Mouse (Mus musculus): ENCODE results near the gene Yars2. TPM values are rescaled to one million over a fixed set of nuclear protein-coding genes. Genes with fewer than 3 reads are reported as not detected.

Gene Yars2
- polyA plus RNA-seq (2015; fragmentation: Nextera tagmentation; extraction: Ambion mirVana), result 50.8 and 53.2 TPM in 2 replicates

- H3K27me3 ChIP-seq (replicated peaks), result no peaks in the 10 kb centered on the region
- H3K4me2 ChIP-seq (replicated peaks), result peak within 1 kb of the TSS; percentile 77
- peak within 1 kb of the TSS; percentile 95 for H3K27ac ChIP-seq
- no peaks in the 10 kb centered on the region for H3K9me3 ChIP-seq
- peak within 1 kb of the TSS; percentile 94 for H3K4me3 ChIP-seq (replicated peaks)
- 0 out of 2 replicates have a peak, but pooled peaks cover 4% of the 10 kb centered on the region for H3K36me3 ChIP-seq
- WGBS, result under 1% methylated on average over 50 of the region's 50 CpGs
- ATAC-seq, result peak; percentile 99
- H3K9ac ChIP-seq, result peak within 1 kb of the TSS; percentile 96
- 0 out of 2 replicates have a peak, but pooled peaks cover 9% of the 10 kb centered on the region for H3K4me1 ChIP-seq (replicated peaks)
Measured at GRCm38 (mm10) chr16:16302369-16303137, at the start of gene Yars2. Yars2 (plus strand) TSS chr16:16302965.

- ATAC-seq, result no peak
- no peaks in the 10 kb centered on the region for H3K9me3 ChIP-seq
- WGBS, result 49% methylated on average over 4 of the region's 4 CpGs
- H3K4me2 ChIP-seq (replicated peaks), result no peak overlapping the region
- H3K4me3 ChIP-seq (replicated peaks), result no peak overlapping the region
- no peak overlapping the region for H3K27ac ChIP-seq
- H3K9ac ChIP-seq, result no peak overlapping the region
- H3K4me1 ChIP-seq (replicated peaks), result no peaks in the 10 kb centered on the region
- no peaks in the 10 kb centered on the region for H3K36me3 ChIP-seq
- no peaks in the 10 kb centered on the region for H3K27me3 ChIP-seq (replicated peaks)
Measured at GRCm38 (mm10) chr16:16253326-16254074, 49.3 kb upstream of the Yars2 start.

GRCm38 (mm10) chr16:16255217-16255616 lies 47.5 kb upstream of the Yars2 start:
- H3K4me2 ChIP-seq (replicated peaks), result no peak overlapping the region
- H3K27me3 ChIP-seq (replicated peaks), result no peaks in the 10 kb centered on the region
- no peaks in the 10 kb centered on the region for H3K4me1 ChIP-seq (replicated peaks)
- 71% methylated on average over 1 of the region's 1 CpGs for WGBS
- H3K9ac ChIP-seq, result no peak overlapping the region
- ATAC-seq, result no peak
- no peak overlapping the region for H3K4me3 ChIP-seq (replicated peaks)
- no peak overlapping the region for H3K27ac ChIP-seq
- H3K36me3 ChIP-seq, result no peaks in the 10 kb centered on the region
- H3K9me3 ChIP-seq, result no peaks in the 10 kb centered on the region

- Histone ChIP-seq H3K4me2 (replicated peaks) (no peak overlapping the region), H3K27ac (no peak overlapping the region), H3K9me3 (no peaks in the 10 kb centered on the region), H3K36me3 (no peaks in the 10 kb centered on the region), H3K4me1 (replicated peaks) (no peaks in the 10 kb centered on the region), H3K4me3 (replicated peaks) (no peak overlapping the region), H3K27me3 (replicated peaks) (no peaks in the 10 kb centered on the region), H3K9ac (no peak overlapping the region)
- 59% methylated on average over 7 of the region's 7 CpGs for WGBS
- no peak for ATAC-seq
Measured at GRCm38 (mm10) chr16:16255874-16256273, 46.9 kb upstream of the Yars2 start.

- no peak for ATAC-seq
- no peak overlapping the region for H3K27ac ChIP-seq
- no peaks in the 10 kb centered on the region for H3K9me3 ChIP-seq
- H3K36me3 ChIP-seq, result no peaks in the 10 kb centered on the region
- H3K27me3 ChIP-seq (replicated peaks), result no peaks in the 10 kb centered on the region
- no peaks in the 10 kb centered on the region for H3K4me1 ChIP-seq (replicated peaks)
- no peak overlapping the region for H3K4me2 ChIP-seq (replicated peaks)
- WGBS, result 69% methylated on average over 1 of the region's 1 CpGs
- H3K9ac ChIP-seq, result no peak overlapping the region
- no peak overlapping the region for H3K4me3 ChIP-seq (replicated peaks)
Measured at GRCm38 (mm10) chr16:16256672-16257071, 46.1 kb upstream of the Yars2 start.

GRCm38 (mm10) chr16:16260882-16261281 lies 41.9 kb upstream of the Yars2 start:
- 91% methylated on average over 5 of the region's 5 CpGs for WGBS
- H3K4me1 ChIP-seq (replicated peaks), result no peaks in the 10 kb centered on the region
- no peak overlapping the region for H3K9ac ChIP-seq
- no peaks in the 10 kb centered on the region for H3K27me3 ChIP-seq (replicated peaks)
- no peak overlapping the region for H3K4me2 ChIP-seq (replicated peaks)
- H3K27ac ChIP-seq, result no peak overlapping the region
- no peaks in the 10 kb centered on the region for H3K9me3 ChIP-seq
- no peaks in the 10 kb centered on the region for H3K36me3 ChIP-seq
- no peak overlapping the region for H3K4me3 ChIP-seq (replicated peaks)
- no peak for ATAC-seq

GRCm38 (mm10) chr16:16261481-16261880 lies 41.3 kb upstream of the Yars2 start:
- no peak overlapping the region for H3K4me3 ChIP-seq (replicated peaks)
- no peak overlapping the region for H3K4me2 ChIP-seq (replicated peaks)
- ATAC-seq, result no peak
- H3K27ac ChIP-seq, result no peak overlapping the region
- no peaks in the 10 kb centered on the region for H3K4me1 ChIP-seq (replicated peaks)
- no peaks in the 10 kb centered on the region for H3K36me3 ChIP-seq
- no peaks in the 10 kb centered on the region for H3K27me3 ChIP-seq (replicated peaks)
- no peak overlapping the region for H3K9ac ChIP-seq
- no peaks in the 10 kb centered on the region for H3K9me3 ChIP-seq
- whole genome bisulfite sequencing, result 85% methylated on average over 6 of the region's 6 CpGs

GRCm38 (mm10) chr16:16262436-16262835 lies 40.3 kb upstream of the Yars2 start:
- no peak overlapping the region for H3K27ac ChIP-seq
- no peaks in the 10 kb centered on the region for H3K36me3 ChIP-seq
- 88% methylated on average over 3 of the region's 3 CpGs for WGBS

GRCm38 (mm10) chr16:16272978-16273377 lies 29.8 kb upstream of the Yars2 start:
- Histone ChIP-seq H3K4me1 (replicated peaks) (no peaks in the 10 kb centered on the region), H3K9me3 (no peaks in the 10 kb centered on the region), H3K27me3 (replicated peaks) (no peaks in the 10 kb centered on the region), H3K4me2 (replicated peaks) (no peak overlapping the region), H3K27ac (no peak overlapping the region), H3K9ac (no peak overlapping the region), H3K4me3 (replicated peaks) (no peak overlapping the region), H3K36me3 (no peaks in the 10 kb centered on the region)
- no peak for ATAC-seq
- WGBS, result 78% methylated on average over 3 of the region's 3 CpGs

More at GRCm38 (mm10) chr16:16262436-16262835, 40.3 kb upstream of the Yars2 start:
- no peak overlapping the region for H3K4me3 ChIP-seq (replicated peaks)
- ATAC-seq, result no peak
- no peak overlapping the region for H3K4me2 ChIP-seq (replicated peaks)
- no peak overlapping the region for H3K9ac ChIP-seq
- no peaks in the 10 kb centered on the region for H3K27me3 ChIP-seq (replicated peaks)
- no peaks in the 10 kb centered on the region for H3K4me1 ChIP-seq (replicated peaks)
- H3K9me3 ChIP-seq, result no peaks in the 10 kb centered on the region

GRCm38 (mm10) chr16:16273752-16274151 lies 29.0 kb upstream of the Yars2 start:
- Histone ChIP-seq H3K9me3 (no peaks in the 10 kb centered on the region), H3K9ac (no peak overlapping the region), H3K4me1 (replicated peaks) (no peaks in the 10 kb centered on the region), H3K36me3 (no peaks in the 10 kb centered on the region), H3K27me3 (replicated peaks) (no peaks in the 10 kb centered on the region), H3K4me2 (replicated peaks) (no peak overlapping the region), H3K4me3 (replicated peaks) (no peak overlapping the region), H3K27ac (no peak overlapping the region)
- 89% methylated on average over 6 of the region's 6 CpGs for WGBS
- no peak for ATAC-seq

GRCm38 (mm10) chr16:16303138-16303827 lies 518 bp downstream of the Yars2 start:
- H3K4me3 ChIP-seq (replicated peaks), result peak overlapping the region; percentile 94
- H3K4me2 ChIP-seq (replicated peaks), result peak overlapping the region; percentile 77
- H3K9ac ChIP-seq, result peak overlapping the region; percentile 96
- H3K27ac ChIP-seq, result peak overlapping the region; percentile 95
- H3K36me3 ChIP-seq, result 0 out of 2 replicates have a peak, but pooled peaks cover 4% of the 10 kb centered on the region
- H3K27me3 ChIP-seq (replicated peaks), result no peaks in the 10 kb centered on the region
- 0 out of 2 replicates have a peak, but pooled peaks cover 9% of the 10 kb centered on the region for H3K4me1 ChIP-seq (replicated peaks)
- no peaks in the 10 kb centered on the region for H3K9me3 ChIP-seq
- under 1% methylated on average over 61 of the region's 61 CpGs for WGBS
- ATAC-seq, result peak; percentile 78

GRCm38 (mm10) chr16:16303888-16304287 lies 1.1 kb downstream of the Yars2 start:
- no peaks in the 10 kb centered on the region for H3K27me3 ChIP-seq (replicated peaks)
- H3K4me2 ChIP-seq (replicated peaks), result peak overlapping the region; percentile 77
- no peak overlapping the region for H3K27ac ChIP-seq
- 0 out of 2 replicates have a peak, but pooled peaks cover 9% of the 10 kb centered on the region for H3K4me1 ChIP-seq (replicated peaks)
- H3K9ac ChIP-seq, result peak overlapping the region; percentile 96; the same call in 1 of the 2 replicates
- ATAC-seq, result no peak
- WGBS, result 19% methylated on average over 7 of the region's 7 CpGs
- H3K9me3 ChIP-seq, result no peaks in the 10 kb centered on the region
- 0 out of 2 replicates have a peak, but pooled peaks cover 4% of the 10 kb centered on the region for H3K36me3 ChIP-seq
- peak overlapping the region; percentile 94 for H3K4me3 ChIP-seq (replicated peaks)
